Mouse (Mus musculus): Measurements from ENCODE around the gene Sema3b. TPM values are rescaled to one million over a fixed set of nuclear protein-coding genes. Genes with fewer than 3 reads are reported as not detected.
A peak's percentile ranks its signal among the peaks of the same experiment; 100 is the strongest.

Sema3b gene
- 1.4 and 2.0 TPM in 2 replicates for polyA plus RNA-seq (2016; fragmentation: Nextera tagmentation; extraction: Ambion mirVana)

- H3K9me3 ChIP-seq: no peaks in the 10 kb centered on the region
- H3K36me3 ChIP-seq (replicated peaks): peaks cover 4% of the 10 kb centered on the region
- peak within 1 kb of the TSS; percentile 20 for H3K4me3 ChIP-seq
- peaks cover 26% of the 10 kb centered on the region for H3K27me3 ChIP-seq (ENCODE audit: poor library complexity, severe bottlenecking)
- H3K27ac ChIP-seq: peak within 1 kb of the TSS; percentile 96
- no peak for DNase-seq (ENCODE audit: extremely low spot score, low spot score)
- H3K4me1 ChIP-seq: peaks cover 99% of the 10 kb centered on the region
- WGBS: 44% methylated on average over 12 of the region's 12 CpGs
Measured at GRCm38 (mm10) chr9:107608741-107609432, at the start of gene Sema3b. Gene Sema3b (minus strand): TSS chr9:107609229.

GRCm38 (mm10) chr9:107658096-107658495 lies 49.1 kb upstream of the Sema3b start:
- DNase-seq (ENCODE audit: extremely low spot score, low spot score): no peak
- H3K9me3 ChIP-seq: no peaks in the 10 kb centered on the region
- WGBS: 90% methylated on average over 6 of the region's 6 CpGs

GRCm38 (mm10) chr9:107657144-107657543 lies 48.1 kb upstream of the Sema3b start:
- Histone ChIP-seq H3K27me3 (ENCODE audit: poor library complexity, severe bottlenecking) (no peaks in the 10 kb centered on the region), H3K9me3 (no peaks in the 10 kb centered on the region), H3K4me3 (no peak overlapping the region), H3K36me3 (replicated peaks) (0 out of 2 replicates have a peak, but pooled peaks cover 5% of the 10 kb centered on the region), H3K4me1 (peaks cover 12% of the 10 kb centered on the region), H3K27ac (0 out of 2 replicates have a peak overlapping the region, but pooled peaks have one; percentile 20)
- WGBS: 92% methylated on average over 5 of the region's 5 CpGs
- DNase-seq (ENCODE audit: extremely low spot score, low spot score): no peak

More at GRCm38 (mm10) chr9:107658096-107658495, 49.1 kb upstream of the Sema3b start:
- H3K4me3 ChIP-seq: no peak overlapping the region
- no peak overlapping the region for H3K27ac ChIP-seq
- H3K4me1 ChIP-seq: peaks cover 20% of the 10 kb centered on the region
- 0 out of 2 replicates have a peak, but pooled peaks cover 5% of the 10 kb centered on the region for H3K36me3 ChIP-seq (replicated peaks)
- no peaks in the 10 kb centered on the region for H3K27me3 ChIP-seq (ENCODE audit: poor library complexity, severe bottlenecking)

- Histone ChIP-seq H3K36me3 (replicated peaks) (0 out of 2 replicates have a peak, but pooled peaks cover 5% of the 10 kb centered on the region), H3K4me3 (no peak overlapping the region), H3K27ac (no peak overlapping the region), H3K4me1 (peaks cover 33% of the 10 kb centered on the region), H3K9me3 (no peaks in the 10 kb centered on the region), H3K27me3 (ENCODE audit: poor library complexity, severe bottlenecking) (no peaks in the 10 kb centered on the region)
- WGBS: 90% methylated on average over 4 of the region's 4 CpGs
- no peak for DNase-seq (ENCODE audit: extremely low spot score, low spot score)
Measured at GRCm38 (mm10) chr9:107654585-107654984, 45.6 kb upstream of the Sema3b start.

GRCm38 (mm10) chr9:107653474-107653873 lies 44.4 kb upstream of the Sema3b start:
- no peaks in the 10 kb centered on the region for H3K9me3 ChIP-seq
- H3K36me3 ChIP-seq (replicated peaks): 0 out of 2 replicates have a peak, but pooled peaks cover 5% of the 10 kb centered on the region
- no peak for DNase-seq (ENCODE audit: extremely low spot score, low spot score)
- H3K27ac ChIP-seq: no peak overlapping the region
- no peak overlapping the region for H3K4me3 ChIP-seq
- 89% methylated on average over 2 of the region's 2 CpGs for WGBS
- H3K4me1 ChIP-seq: peaks cover 33% of the 10 kb centered on the region
- no peaks in the 10 kb centered on the region for H3K27me3 ChIP-seq (ENCODE audit: poor library complexity, severe bottlenecking)

GRCm38 (mm10) chr9:107650708-107651481 lies 41.9 kb upstream of the Sema3b start:
- no peaks in the 10 kb centered on the region for H3K27me3 ChIP-seq (ENCODE audit: poor library complexity, severe bottlenecking)
- no peak overlapping the region for H3K4me3 ChIP-seq
- no peak for DNase-seq (ENCODE audit: extremely low spot score, low spot score)
- WGBS: 58% methylated on average over 12 of the region's 12 CpGs
- no peaks in the 10 kb centered on the region for H3K9me3 ChIP-seq
- H3K36me3 ChIP-seq (replicated peaks): 0 out of 2 replicates have a peak, but pooled peaks cover 5% of the 10 kb centered on the region
- peak overlapping the region; percentile 6; the same call in 1 of the 2 replicates for H3K27ac ChIP-seq
- H3K4me1 ChIP-seq: peaks cover 33% of the 10 kb centered on the region

GRCm38 (mm10) chr9:107650225-107650624 lies 41.2 kb upstream of the Sema3b start:
- peaks cover 40% of the 10 kb centered on the region for H3K4me1 ChIP-seq
- H3K36me3 ChIP-seq (replicated peaks): 0 out of 2 replicates have a peak, but pooled peaks cover 2% of the 10 kb centered on the region
- no peaks in the 10 kb centered on the region for H3K9me3 ChIP-seq
- peak overlapping the region; percentile 6; the same call in 1 of the 2 replicates for H3K27ac ChIP-seq
- DNase-seq (ENCODE audit: extremely low spot score, low spot score): no peak
- no peak overlapping the region for H3K4me3 ChIP-seq
- H3K27me3 ChIP-seq (ENCODE audit: poor library complexity, severe bottlenecking): peaks cover 2% of the 10 kb centered on the region
- 78% methylated on average over 7 of the region's 7 CpGs for WGBS

- Histone ChIP-seq H3K27ac (no peak overlapping the region), H3K36me3 (replicated peaks) (no peaks in the 10 kb centered on the region), H3K4me1 (peaks cover 54% of the 10 kb centered on the region), H3K9me3 (no peaks in the 10 kb centered on the region), H3K27me3 (ENCODE audit: poor library complexity, severe bottlenecking) (peaks cover 7% of the 10 kb centered on the region), H3K4me3 (no peak overlapping the region)
- no peak for DNase-seq (ENCODE audit: extremely low spot score, low spot score)
- 81% methylated on average over 3 of the region's 3 CpGs for WGBS
Measured at GRCm38 (mm10) chr9:107648767-107649166, 39.7 kb upstream of the Sema3b start.

- H3K27me3 ChIP-seq (ENCODE audit: poor library complexity, severe bottlenecking): peaks cover 7% of the 10 kb centered on the region
- no peak for DNase-seq (ENCODE audit: extremely low spot score, low spot score)
- H3K9me3 ChIP-seq: no peaks in the 10 kb centered on the region
- no peaks in the 10 kb centered on the region for H3K36me3 ChIP-seq (replicated peaks)
- H3K4me1 ChIP-seq: peaks cover 58% of the 10 kb centered on the region
- WGBS: 82% methylated on average over 6 of the region's 6 CpGs
- H3K4me3 ChIP-seq: no peak overlapping the region
- H3K27ac ChIP-seq: no peak overlapping the region
Measured at GRCm38 (mm10) chr9:107646975-107647374, 37.9 kb upstream of the Sema3b start.

- Histone ChIP-seq H3K4me3 (0 out of 2 replicates have a peak overlapping the region, but pooled peaks have one; percentile 6), H3K27ac (peak overlapping the region; percentile 89), H3K27me3 (ENCODE audit: poor library complexity, severe bottlenecking) (peaks cover 7% of the 10 kb centered on the region), H3K9me3 (no peaks in the 10 kb centered on the region), H3K4me1 (peaks cover 58% of the 10 kb centered on the region), H3K36me3 (replicated peaks) (no peaks in the 10 kb centered on the region)
- peak; percentile 86 for DNase-seq (ENCODE audit: extremely low spot score, low spot score)
- WGBS: 9% methylated on average over 5 of the region's 5 CpGs
Measured at GRCm38 (mm10) chr9:107645577-107645976, 36.5 kb upstream of the Sema3b start.

GRCm38 (mm10) chr9:107645153-107645510 lies 36.1 kb upstream of the Sema3b start:
- Histone ChIP-seq H3K4me1 (peaks cover 58% of the 10 kb centered on the region), H3K27me3 (ENCODE audit: poor library complexity, severe bottlenecking) (peaks cover 7% of the 10 kb centered on the region), H3K4me3 (no peak overlapping the region), H3K9me3 (no peaks in the 10 kb centered on the region), H3K27ac (peak overlapping the region; percentile 89), H3K36me3 (replicated peaks) (no peaks in the 10 kb centered on the region)
- 63% methylated on average over 7 of the region's 7 CpGs for WGBS
- no peak for DNase-seq (ENCODE audit: extremely low spot score, low spot score)

GRCm38 (mm10) chr9:107644495-107645152 lies 35.6 kb upstream of the Sema3b start:
- peak; percentile 91 for DNase-seq (ENCODE audit: extremely low spot score, low spot score)
- 6% methylated on average over 35 of the region's 35 CpGs for WGBS
- H3K27me3 ChIP-seq (ENCODE audit: poor library complexity, severe bottlenecking): peaks cover 7% of the 10 kb centered on the region
- H3K36me3 ChIP-seq (replicated peaks): no peaks in the 10 kb centered on the region
- H3K9me3 ChIP-seq: no peaks in the 10 kb centered on the region
- peaks cover 58% of the 10 kb centered on the region for H3K4me1 ChIP-seq
- peak overlapping the region; percentile 89 for H3K27ac ChIP-seq
- peak overlapping the region; percentile 48 for H3K4me3 ChIP-seq

Data from forebrain, embryonic 10.5 days (tissue).